Mouse (Mus musculus) cerebellum, adult 18-20 months (tissue): Measurements from ENCODE around the gene Zfp365.

ENCODE experiments used
- DNase-seq, 2 experiments: peaks; one replicate each; pipeline ENCODE4 v3.0.0; 2021

Zfp365 gene

DNA sequence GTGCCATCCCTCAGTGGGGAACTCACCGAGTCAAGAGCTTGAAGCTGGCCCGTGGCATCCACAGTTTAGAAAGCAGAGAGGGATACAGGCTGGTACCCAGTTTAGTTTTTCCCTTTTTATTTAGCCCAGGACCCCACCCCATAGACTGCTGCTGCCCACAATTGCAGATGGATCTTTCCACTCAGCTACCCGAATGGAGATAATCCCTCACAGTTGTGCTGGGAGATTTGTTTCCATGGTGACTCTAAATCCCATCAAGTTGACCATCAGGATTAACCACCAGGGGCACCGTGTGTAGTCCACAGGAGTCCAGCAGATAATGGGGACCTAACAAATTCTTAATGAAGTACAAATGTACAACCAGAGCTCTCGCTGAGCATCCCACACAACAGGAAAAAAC lies 11.3 kb downstream of the Zfp365 start:
- DNase-seq, result no peak

- no peak for DNase-seq
Observed at GRCm38 (mm10) chr10:67898949-67899675, 13.3 kb downstream of the Zfp365 start.

GRCm38 (mm10) chr10:67898355-67898935 lies 14.0 kb downstream of the Zfp365 start:
- no peak for DNase-seq

DNA sequence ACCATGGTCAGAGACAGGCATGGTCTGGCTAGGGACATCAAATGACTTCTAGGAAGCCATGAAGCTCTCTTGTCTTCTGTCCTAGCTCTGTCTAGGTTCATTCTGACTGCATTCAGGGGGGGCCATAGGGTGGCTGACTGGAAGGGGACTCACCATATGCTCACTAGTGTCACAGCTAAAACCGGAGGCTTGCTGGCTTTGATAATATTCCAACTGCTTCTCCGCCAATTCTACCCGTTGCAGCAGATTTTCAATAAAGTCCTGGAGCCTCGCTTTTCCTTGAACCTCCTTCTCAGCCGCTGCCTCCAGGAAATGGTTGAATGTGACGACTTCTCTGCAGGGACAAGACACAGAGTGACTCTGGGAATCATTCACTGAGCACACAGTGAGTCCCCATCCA lies 15.2 kb downstream of the Zfp365 start:
- DNase-seq, result peak in 1 of 2 experiments; percentile 31

GRCm38 (mm10) chr10:67894683-67895082 lies 17.8 kb downstream of the Zfp365 start:
- DNase-seq, result no peak

DNA sequence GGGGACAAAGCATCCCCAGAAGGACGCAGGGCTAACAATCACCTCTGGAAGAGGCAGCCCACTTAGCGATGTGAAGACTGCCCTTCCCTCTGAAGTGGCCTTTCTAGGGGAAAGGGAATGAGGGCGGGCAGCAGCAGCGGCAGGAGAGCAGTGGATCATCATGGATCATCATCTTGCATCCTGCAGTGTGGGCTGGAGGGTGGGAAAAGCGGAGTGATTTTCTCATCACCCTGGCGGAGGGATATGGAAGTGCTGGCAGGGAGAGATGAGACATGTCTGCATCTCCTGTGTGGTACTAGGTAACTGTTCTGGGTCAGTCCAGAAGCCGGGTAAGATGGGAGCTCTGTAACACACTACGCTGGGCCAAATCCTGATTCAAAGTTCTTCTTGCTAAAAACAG lies 18.4 kb downstream of the Zfp365 start:
- peak; percentile 25 to 26 for DNase-seq

DNA sequence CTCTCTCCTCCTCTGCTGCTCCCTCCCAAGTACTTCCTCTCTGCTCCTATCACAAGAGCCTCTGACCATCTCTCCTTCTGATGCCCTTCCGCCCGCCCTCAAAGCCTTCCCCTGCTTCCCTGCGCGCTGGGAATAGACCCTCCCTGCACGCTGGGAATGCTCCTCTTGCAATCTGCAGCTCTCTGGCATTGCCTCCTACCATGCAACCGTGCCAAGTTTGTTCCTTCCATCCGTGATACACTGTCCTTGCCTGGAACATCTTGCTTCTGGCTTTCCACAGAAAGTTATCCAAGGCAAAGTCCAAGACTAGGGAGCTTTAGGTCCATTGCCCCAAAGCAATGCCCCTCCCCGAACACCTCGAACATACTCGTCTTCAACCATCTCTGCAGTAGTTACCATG lies 19.2 kb downstream of the Zfp365 start:
- DNase-seq, result peak; percentile 18 to 40

DNA sequence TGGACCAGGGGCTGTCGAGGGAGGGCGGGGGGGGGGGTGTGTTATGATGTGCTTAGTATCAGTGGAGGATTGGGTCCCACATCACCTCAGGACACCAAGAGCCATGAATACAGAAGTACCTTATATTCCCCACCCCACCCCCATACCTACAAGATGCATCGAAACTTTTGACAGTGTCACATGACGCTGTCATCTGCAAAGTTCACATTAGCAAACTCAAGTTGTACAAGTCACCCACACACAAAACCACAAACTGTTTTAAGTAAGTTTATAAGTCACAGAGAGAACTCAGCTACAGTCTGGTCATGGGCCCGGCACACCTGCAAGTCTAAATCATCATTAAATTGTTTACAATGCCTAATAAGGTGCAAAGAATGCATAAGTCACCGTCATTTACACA lies 21.3 kb downstream of the Zfp365 start:
- DNase-seq, result no peak

DNA sequence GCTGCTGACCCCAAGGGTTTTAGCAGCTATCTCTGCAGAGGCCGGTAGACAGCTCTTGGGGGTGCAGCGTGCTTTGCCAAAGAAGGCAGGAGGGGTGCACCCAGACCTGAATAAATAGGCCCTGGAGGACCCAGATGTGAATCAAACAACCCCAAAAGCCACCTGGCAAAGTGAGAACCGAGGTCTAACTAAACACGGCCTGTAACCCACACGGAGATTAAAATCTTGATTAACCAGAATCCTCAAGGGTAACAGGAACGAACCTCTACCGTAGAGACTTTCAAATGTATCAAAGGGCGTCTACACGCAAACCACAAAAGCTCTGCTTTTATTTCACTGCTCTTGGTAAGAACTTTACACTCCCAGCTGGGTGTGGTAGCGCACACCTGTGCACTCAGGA lies 24.5 kb downstream of the Zfp365 start:
- no peak for DNase-seq

DNA sequence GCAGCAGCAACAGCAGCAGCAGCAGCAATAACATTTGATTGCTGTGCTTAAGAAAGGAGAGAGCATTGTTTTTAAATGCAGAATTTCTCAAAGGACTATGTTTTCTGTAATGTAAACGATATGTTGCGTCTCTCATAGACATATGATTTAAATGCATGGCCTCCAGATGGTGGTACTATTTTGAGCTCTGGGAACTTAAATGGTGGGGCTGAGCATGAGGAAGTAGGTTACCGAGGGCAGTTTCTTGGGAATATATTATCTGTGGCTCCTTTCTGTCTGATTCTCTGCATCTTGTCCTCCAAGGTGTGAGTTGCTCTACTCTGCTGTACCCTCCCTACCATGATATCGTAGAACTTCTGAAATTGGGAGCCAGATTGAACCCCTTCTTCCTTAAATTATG lies 31.8 kb downstream of the Zfp365 start:
- DNase-seq, result no peak

DNA sequence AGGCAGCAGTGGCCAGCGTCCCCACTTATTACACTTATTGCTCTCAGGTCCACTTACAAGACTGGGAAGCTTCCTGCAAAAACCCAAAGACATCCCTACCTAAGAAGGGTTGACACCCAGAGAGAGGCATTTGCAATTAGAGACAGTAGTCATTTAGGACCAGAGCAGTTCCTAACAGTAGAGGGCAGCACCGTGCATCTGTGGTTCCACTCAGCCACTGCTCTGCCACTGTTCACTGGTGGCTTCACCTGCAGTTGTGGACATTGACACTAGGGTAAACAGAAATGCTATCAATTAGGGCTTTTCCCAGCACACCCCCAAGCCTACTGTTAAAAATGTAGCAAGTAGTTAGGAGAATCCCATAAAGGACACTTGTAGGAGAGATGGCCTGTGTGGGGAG lies 40.7 kb downstream of the Zfp365 start:
- peak; percentile 72 to 73 for DNase-seq

DNA sequence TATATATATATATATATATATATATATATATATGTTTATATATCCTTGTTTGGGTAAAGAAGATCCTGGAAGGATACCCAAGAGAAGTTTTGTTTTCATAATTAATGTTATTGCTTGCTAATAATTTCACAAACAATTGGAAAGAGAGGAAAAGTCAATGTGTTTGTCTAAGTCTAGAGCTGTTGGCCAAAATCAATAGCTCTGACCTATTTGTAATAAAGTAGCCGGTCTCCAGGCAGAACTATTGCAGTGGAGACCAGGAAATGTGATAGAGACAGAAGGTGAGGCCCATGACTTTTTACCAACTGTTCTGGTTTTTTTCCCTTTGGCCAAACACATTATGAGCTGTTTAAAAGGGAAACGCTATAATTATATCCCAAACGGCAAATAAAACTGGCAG lies 44.2 kb downstream of the Zfp365 start:
- no peak for DNase-seq

- DNase-seq, result no peak
Observed at GRCm38 (mm10) chr10:67865841-67866240, 46.6 kb downstream of the Zfp365 start.

- no peak for DNase-seq
Observed at GRCm38 (mm10) chr10:67865063-67865462, 47.4 kb downstream of the Zfp365 start.

DNA sequence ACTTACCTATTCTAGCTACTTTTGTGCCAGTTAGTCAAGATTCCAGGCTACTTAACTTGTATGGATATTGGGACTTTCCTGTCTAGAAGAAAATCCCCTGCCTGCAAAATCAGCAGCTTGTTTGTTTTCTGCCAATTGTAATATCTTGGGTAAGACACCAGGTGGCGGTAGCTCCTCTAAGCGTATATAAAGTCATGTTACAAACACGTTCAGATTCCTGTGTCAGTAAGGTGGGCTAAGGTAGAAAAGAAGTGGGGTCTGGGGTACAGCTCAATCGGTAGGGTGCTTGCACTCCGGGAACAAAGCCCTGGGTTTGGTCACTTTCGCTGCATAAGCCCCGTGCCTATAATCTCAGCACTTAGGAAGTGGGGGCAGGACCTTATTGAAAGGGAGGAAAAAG lies 50.1 kb downstream of the Zfp365 start:
- DNase-seq, result peak; percentile 7 to 13

- peak; percentile 60 to 69 for DNase-seq
Observed at GRCm38 (mm10) chr10:67858878-67859277, 53.6 kb downstream of the Zfp365 start.

GRCm38 (mm10) chr10:67857561-67857906 lies 54.9 kb downstream of the Zfp365 start:
- no peak for DNase-seq

DNA sequence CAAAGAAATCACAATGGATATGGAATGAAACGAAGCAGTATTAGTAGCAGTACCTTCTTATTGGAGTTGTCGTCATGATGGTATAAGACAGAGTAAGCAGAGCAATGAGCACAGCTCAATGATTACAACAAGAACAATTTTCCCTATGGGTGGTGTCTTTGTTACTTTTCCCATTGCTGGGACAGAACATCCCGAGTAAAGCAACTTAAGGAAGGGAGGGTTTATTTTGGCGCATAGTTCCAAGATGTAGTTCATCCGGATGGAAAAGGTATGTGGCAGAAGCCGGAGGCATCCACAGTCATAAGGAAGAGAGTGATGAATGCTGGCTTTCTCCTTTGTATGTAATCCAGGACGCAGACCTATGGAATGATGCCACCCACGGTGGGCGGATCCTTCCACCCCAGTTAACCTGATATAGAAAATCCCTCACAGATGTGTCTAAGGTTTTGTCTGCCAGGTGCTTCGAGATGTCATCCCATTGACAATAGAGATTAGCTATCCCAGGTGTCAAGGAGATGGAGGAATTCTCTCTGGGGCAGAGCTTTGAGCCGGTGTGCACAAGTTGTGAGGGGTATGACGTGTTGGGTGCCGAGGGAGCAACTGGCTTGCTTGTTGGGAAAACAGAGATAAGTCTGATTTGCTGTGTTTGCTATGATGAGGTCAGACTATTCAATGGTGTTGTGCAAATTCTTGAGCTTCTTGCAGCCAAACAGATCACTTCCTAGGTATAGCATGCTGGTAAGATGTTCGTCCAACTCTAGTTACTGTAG lies 55.5 kb downstream of the Zfp365 start:
- no peak for DNase-seq

DNA sequence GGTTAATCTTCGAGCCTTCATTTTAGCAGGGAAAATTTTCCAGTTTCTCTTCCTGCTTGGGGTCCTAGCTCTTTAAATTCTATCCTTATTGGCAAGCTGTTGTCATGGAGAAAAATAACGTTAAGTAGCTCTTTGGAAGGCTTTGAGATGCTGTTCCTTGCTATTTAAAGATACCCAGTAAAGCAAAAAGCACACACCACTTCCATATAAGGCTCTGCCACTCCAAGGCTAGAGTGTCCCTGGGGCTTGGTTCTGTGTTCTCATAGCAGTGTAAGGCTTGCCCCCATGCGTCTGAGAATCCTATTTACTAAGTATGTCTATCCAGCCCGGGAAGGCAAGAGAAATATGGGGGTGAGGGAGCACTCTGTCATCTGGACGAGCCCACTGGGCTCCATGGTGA lies 56.7 kb downstream of the Zfp365 start:
- no peak for DNase-seq

- DNase-seq, result no peak
Observed at GRCm38 (mm10) chr10:67852411-67852810, 60.1 kb downstream of the Zfp365 start.

GRCm38 (mm10) chr10:67851079-67851478 lies 61.4 kb downstream of the Zfp365 start:
- no peak for DNase-seq

- no peak for DNase-seq
Observed at GRCm38 (mm10) chr10:67846016-67846650, 66.3 kb downstream of the Zfp365 start.

- DNase-seq, result no peak
Observed at GRCm38 (mm10) chr10:67841596-67841995, 70.9 kb downstream of the Zfp365 start.

DNA sequence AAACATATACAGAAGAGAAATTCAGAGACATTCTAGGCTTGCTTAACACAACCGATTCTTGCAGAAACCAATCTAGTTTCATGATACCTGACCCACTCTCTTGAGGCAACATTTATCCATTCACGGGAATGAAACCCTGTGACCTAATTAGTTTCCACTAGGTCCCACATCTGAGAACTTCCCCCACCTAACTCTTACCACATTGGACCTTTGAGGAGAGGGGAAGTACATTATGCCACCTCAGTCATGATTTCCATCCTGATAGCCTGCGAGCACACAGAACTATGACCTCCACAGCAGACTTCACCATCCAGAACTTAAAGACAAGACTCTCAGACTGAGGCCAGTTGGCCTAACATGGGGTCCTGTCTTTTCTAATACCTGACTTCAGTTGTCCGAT lies 71.7 kb downstream of the Zfp365 start:
- DNase-seq, result no peak
